Mouse (Mus musculus) cortical plate, adult 2 months (tissue): ENCODE measurements at regions not wholly inside any gene's neighbourhood (a gene's known extent, or its start where the extent isn't known, plus 50 kb on each side); places are given as distances from the start of the nearest gene placed in this dataset.

Source experiments
- H3K27ac ChIP-seq: fragments of 200-500 bp; 2 replicates; pipeline ENCODE4 v1.5.1; 2012; ENCODE audit warnings: low read length, control low read depth, inconsistent platforms; ENCODE audit not compliant: insufficient read depth
- H3K4me1 ChIP-seq: fragments of 200-500 bp; 2 replicates; pipeline ENCODE4 v1.6.1; 2011; ENCODE audit warnings: low read length; ENCODE audit not compliant: control insufficient read depth, insufficient read depth
- H3K4me3 ChIP-seq: fragments of 200-500 bp; 2 replicates; pipeline ENCODE4 v1.5.1; 2011; ENCODE audit warnings: mild to moderate bottlenecking, low read length, control low read depth; ENCODE audit not compliant: insufficient read depth
- CTCF ChIP-seq: fragments of 200-500 bp; IDR thresholded peaks from 2 replicates; pipeline ENCODE4 v1.5.1; 2011; ENCODE audit warnings: mild to moderate bottlenecking, control low read depth, low read length; ENCODE audit not compliant: insufficient read depth; ENCODE audit errors: extremely low read depth
- POLR2A ChIP-seq: fragments of 200-500 bp; IDR thresholded peaks from 2 replicates; pipeline ENCODE4 v1.6.1; 2011; ENCODE audit warnings: mild to moderate bottlenecking, low read length, control low read depth; ENCODE audit not compliant: insufficient read depth; ENCODE audit errors: extremely low read depth

- H3K27ac ChIP-seq: no peak overlapping the region
- no peaks in the 10 kb centered on the region for H3K4me1 ChIP-seq
- TF ChIP-seq POLR2A (no peak), CTCF (no peak)
- H3K4me3 ChIP-seq: no peak overlapping the region
Measured at GRCm38 (mm10) chr15:13246053-13246696, 72.7 kb upstream of the Cdh6 start.

GRCm38 (mm10) chr15:13244306-13244705 lies 70.8 kb upstream of the Cdh6 start:
- Histone ChIP-seq H3K27ac (no peak overlapping the region), H3K4me1 (no peaks in the 10 kb centered on the region), H3K4me3 (no peak overlapping the region)
- TF ChIP-seq POLR2A (no peak), CTCF (no peak)

GRCm38 (mm10) chr15:13243561-13243960 lies 70.1 kb upstream of the Cdh6 start:
- no peak overlapping the region for H3K27ac ChIP-seq
- H3K4me1 ChIP-seq: no peaks in the 10 kb centered on the region
- TF ChIP-seq POLR2A: no peak
- no peak for TF ChIP-seq CTCF
- H3K4me3 ChIP-seq: no peak overlapping the region

- Histone ChIP-seq H3K4me1 (no peaks in the 10 kb centered on the region), H3K27ac (no peak overlapping the region), H3K4me3 (no peak overlapping the region)
- TF ChIP-seq POLR2A (no peak), CTCF (no peak)
Measured at GRCm38 (mm10) chr15:13240931-13241330, 67.5 kb upstream of the Cdh6 start.

GRCm38 (mm10) chr15:13236869-13237507 lies 63.5 kb upstream of the Cdh6 start:
- Histone ChIP-seq H3K4me3 (no peak overlapping the region), H3K4me1 (no peaks in the 10 kb centered on the region), H3K27ac (no peak overlapping the region)
- TF ChIP-seq POLR2A (no peak), CTCF (no peak)

GRCm38 (mm10) chr15:13232567-13233259 lies 59.2 kb upstream of the Cdh6 start:
- H3K27ac ChIP-seq: no peak overlapping the region
- H3K4me3 ChIP-seq: no peak overlapping the region
- no peak for TF ChIP-seq CTCF
- no peak for TF ChIP-seq POLR2A
- no peaks in the 10 kb centered on the region for H3K4me1 ChIP-seq

GRCm38 (mm10) chr15:13231550-13231949 lies 58.1 kb upstream of the Cdh6 start:
- H3K27ac ChIP-seq: no peak overlapping the region
- TF ChIP-seq CTCF (no peak), POLR2A (no peak)
- no peaks in the 10 kb centered on the region for H3K4me1 ChIP-seq
- H3K4me3 ChIP-seq: no peak overlapping the region

GRCm38 (mm10) chr15:13228125-13228524 lies 54.6 kb upstream of the Cdh6 start:
- Histone ChIP-seq H3K4me1 (no peaks in the 10 kb centered on the region), H3K27ac (no peak overlapping the region)
- TF ChIP-seq POLR2A (no peak), CTCF (no peak)

More at GRCm38 (mm10) chr15:13228125-13228524, 54.6 kb upstream of the Cdh6 start:
- H3K4me3 ChIP-seq: no peak overlapping the region
